Mouse (Mus musculus) kidney, postnatal 0 days (tissue): ENCODE data around the gene Fancc. TPM values are rescaled to one million over a fixed set of nuclear protein-coding genes. Genes with fewer than 3 reads are reported as not detected.
A peak's percentile ranks its signal among the peaks of the same experiment; 100 is the strongest.

Experiments used
- ATAC-seq: fragments of 200-750 bp; cut with Nextera tagmentation; replicated peaks from 2 replicates; pipeline ENCODE4 v1.8.0; 2017; ENCODE audit warnings: low read depth, moderate number of reproducible peaks, moderate TSS enrichment, moderate library complexity; ENCODE audit not compliant: low FRiP score
- DNase-seq: peaks from one replicate; pipeline ENCODE4 v3.0.0-alpha.2; 2016; ENCODE audit warnings: low spot score
- H3K27ac ChIP-seq: fragments of 300-500 bp; sonication (generic); 2 replicates; pipeline ENCODE4 v1.5.1; 2014; ENCODE audit warnings: mild to moderate bottlenecking
- H3K27me3 ChIP-seq: fragments of 300-500 bp; sonication (generic); 2 replicates; pipeline ENCODE4 v1.6.1; 2014; ENCODE audit warnings: low read length, mixed read lengths; ENCODE audit not compliant: insufficient read depth
- H3K36me3 ChIP-seq: fragments of 300-500 bp; sonication (generic); 2 replicates; pipeline ENCODE4 v1.6.1; 2014; ENCODE audit warnings: low read length, mixed read lengths; ENCODE audit not compliant: insufficient read depth
- H3K4me1 ChIP-seq: fragments of 300-500 bp; sonication (generic); replicated peaks from 2 replicates; pipeline ENCODE4 v1.6.1; 2014; ENCODE audit warnings: antibody characterized with exemption, low read length, mixed read lengths; ENCODE audit not compliant: insufficient read depth
- H3K4me2 ChIP-seq: fragments of 300-500 bp; sonication (generic); 2 replicates; pipeline ENCODE4 v1.6.1; 2014; ENCODE audit warnings: mild to moderate bottlenecking, low read length, moderate library complexity, mixed read lengths
- H3K4me3 ChIP-seq: fragments of 300-500 bp; sonication (generic); replicated peaks from 2 replicates; pipeline ENCODE4 v1.5.1; 2014; ENCODE audit warnings: low read depth, low read length
- H3K9ac ChIP-seq: fragments of 300-500 bp; sonication (generic); 2 replicates; pipeline ENCODE4 v1.6.1; 2014; ENCODE audit warnings: low read depth, low read length
- H3K9me3 ChIP-seq: fragments of 300-500 bp; sonication (generic); replicated peaks from 2 replicates; pipeline ENCODE4 v1.6.1; 2016; ENCODE audit warnings: low read length, inconsistent platforms, mixed read lengths
- CTCF ChIP-seq: IDR thresholded peaks from 2 replicates; pipeline ENCODE4 v1.5.1; 2016; ENCODE audit warnings: antibody characterized with exemption, low read depth, mild to moderate bottlenecking, moderate library complexity
- WGBS: fragments of 180-500 bp; shearing (Covaris S2); extraction: QIAGEN DNeasy Blood & Tissue Kit; methylation state at CpG from one replicate; pipeline ENCODE4 v1.1.7; 2014; 5-methylcytosine and 5-hydroxymethylcytosine counted together
- polyA plus RNA-seq: library from polyadenylated mRNA; unstranded; fragments of >200 nt; fragmentation: Nextera tagmentation; extraction: Ambion mirVana; gene quantifications from 2 replicates; pipeline ENCODE4 v1.2.1, GENCODE M21; 2015

Gene Fancc
- polyA plus RNA-seq, 1 experiment from 2014 or later: 16.2 TPM

- no peaks in the 10 kb centered on the region for H3K9me3 ChIP-seq
- no peaks in the 10 kb centered on the region for H3K36me3 ChIP-seq
- DNase-seq (no peak), ATAC-seq (no peak)
- H3K4me1 ChIP-seq: no peaks in the 10 kb centered on the region
- H3K4me2 ChIP-seq: no peak overlapping the region
- TF ChIP-seq CTCF: no peak
- no peak overlapping the region for H3K9ac ChIP-seq
- H3K27me3 ChIP-seq: no peaks in the 10 kb centered on the region
- 46% methylated on average over 8 of the region's 8 CpGs for WGBS
- no peak overlapping the region for H3K4me3 ChIP-seq
- no peak overlapping the region for H3K27ac ChIP-seq
Measured at GRCm38 (mm10) chr13:63475356-63475755, 21.7 kb downstream of the Fancc start.

- Histone ChIP-seq H3K9ac (no peak overlapping the region), H3K27me3 (no peaks in the 10 kb centered on the region), H3K4me2 (no peak overlapping the region), H3K4me1 (no peaks in the 10 kb centered on the region), H3K36me3 (no peaks in the 10 kb centered on the region), H3K9me3 (no peaks in the 10 kb centered on the region), H3K4me3 (no peak overlapping the region), H3K27ac (no peak overlapping the region)
- WGBS: 83% methylated on average over 5 of the region's 5 CpGs
- DNase-seq (no peak), ATAC-seq (no peak)
- TF ChIP-seq CTCF: no peak
Measured at GRCm38 (mm10) chr13:63452898-63453297, 44.2 kb downstream of the Fancc start.

GRCm38 (mm10) chr13:63451140-63451539, 45.9 kb downstream of the Fancc start:
- H3K4me3 ChIP-seq: no peak overlapping the region
- H3K27me3 ChIP-seq: no peaks in the 10 kb centered on the region
- DNase-seq (no peak), ATAC-seq (no peak)
- WGBS: 57% methylated on average over 7 of the region's 7 CpGs
- no peaks in the 10 kb centered on the region for H3K9me3 ChIP-seq
- H3K27ac ChIP-seq: no peak overlapping the region
- no peak overlapping the region for H3K9ac ChIP-seq
- H3K36me3 ChIP-seq: no peaks in the 10 kb centered on the region
- H3K4me1 ChIP-seq: no peaks in the 10 kb centered on the region
- TF ChIP-seq CTCF: no peak
- H3K4me2 ChIP-seq: no peak overlapping the region

DNA sequence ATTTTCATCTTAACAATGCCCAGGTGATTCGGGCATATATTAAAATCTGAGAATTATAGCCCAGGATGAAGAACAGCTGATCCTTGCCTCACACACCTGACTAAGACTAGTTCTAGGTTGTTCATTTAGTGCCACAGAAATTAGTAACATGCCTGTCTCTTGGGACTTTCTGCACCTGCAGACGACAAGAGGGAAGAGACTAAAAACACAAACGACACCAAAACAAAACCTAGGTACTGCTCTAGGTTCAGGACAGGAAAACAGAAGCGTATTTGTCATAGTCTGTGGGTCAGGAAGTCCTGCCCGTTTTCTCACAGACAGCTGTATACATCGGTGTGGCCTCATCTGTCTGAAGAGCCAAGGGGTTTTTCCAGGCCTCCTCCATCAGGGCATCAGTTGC, 51.7 kb downstream of the Fancc start:
- no peak for ATAC-seq

GRCm38 (mm10) chr13:63432759-63433158, 64.3 kb downstream of the Fancc start:
- peak; percentile 58 for TF ChIP-seq CTCF
- Histone ChIP-seq H3K27ac (no peak overlapping the region), H3K4me2 (no peak overlapping the region), H3K9me3 (no peaks in the 10 kb centered on the region), H3K27me3 (no peaks in the 10 kb centered on the region), H3K4me1 (peaks cover 7% of the 10 kb centered on the region), H3K9ac (no peak overlapping the region), H3K36me3 (no peaks in the 10 kb centered on the region), H3K4me3 (no peak overlapping the region)
- DNase-seq (no peak), ATAC-seq (no peak)
- 87% methylated on average over 3 of the region's 3 CpGs for WGBS

More for the DNA sequence above, 51.7 kb downstream of the Fancc start:
- Histone ChIP-seq H3K27ac (no peak overlapping the region), H3K27me3 (no peaks in the 10 kb centered on the region), H3K9ac (no peak overlapping the region), H3K9me3 (no peaks in the 10 kb centered on the region), H3K4me3 (no peak overlapping the region), H3K4me2 (no peak overlapping the region), H3K36me3 (no peaks in the 10 kb centered on the region), H3K4me1 (no peaks in the 10 kb centered on the region)
- 74% methylated on average over 6 of the region's 6 CpGs for WGBS
- no peak for DNase-seq
- no peak for TF ChIP-seq CTCF

- DNase-seq (no peak), ATAC-seq (no peak)
- Histone ChIP-seq H3K4me2 (peak overlapping the region; percentile 57), H3K4me1 (peaks cover 7% of the 10 kb centered on the region), H3K9me3 (no peaks in the 10 kb centered on the region), H3K4me3 (peak overlapping the region; percentile 58), H3K9ac (peak overlapping the region; percentile 77), H3K27me3 (no peaks in the 10 kb centered on the region), H3K36me3 (no peaks in the 10 kb centered on the region), H3K27ac (peak overlapping the region; percentile 98)
- 11% methylated on average over 5 of the region's 5 CpGs for WGBS
- TF ChIP-seq CTCF: no peak
Measured at GRCm38 (mm10) chr13:63431857-63432191, 65.3 kb downstream of the Fancc start.

DNA sequence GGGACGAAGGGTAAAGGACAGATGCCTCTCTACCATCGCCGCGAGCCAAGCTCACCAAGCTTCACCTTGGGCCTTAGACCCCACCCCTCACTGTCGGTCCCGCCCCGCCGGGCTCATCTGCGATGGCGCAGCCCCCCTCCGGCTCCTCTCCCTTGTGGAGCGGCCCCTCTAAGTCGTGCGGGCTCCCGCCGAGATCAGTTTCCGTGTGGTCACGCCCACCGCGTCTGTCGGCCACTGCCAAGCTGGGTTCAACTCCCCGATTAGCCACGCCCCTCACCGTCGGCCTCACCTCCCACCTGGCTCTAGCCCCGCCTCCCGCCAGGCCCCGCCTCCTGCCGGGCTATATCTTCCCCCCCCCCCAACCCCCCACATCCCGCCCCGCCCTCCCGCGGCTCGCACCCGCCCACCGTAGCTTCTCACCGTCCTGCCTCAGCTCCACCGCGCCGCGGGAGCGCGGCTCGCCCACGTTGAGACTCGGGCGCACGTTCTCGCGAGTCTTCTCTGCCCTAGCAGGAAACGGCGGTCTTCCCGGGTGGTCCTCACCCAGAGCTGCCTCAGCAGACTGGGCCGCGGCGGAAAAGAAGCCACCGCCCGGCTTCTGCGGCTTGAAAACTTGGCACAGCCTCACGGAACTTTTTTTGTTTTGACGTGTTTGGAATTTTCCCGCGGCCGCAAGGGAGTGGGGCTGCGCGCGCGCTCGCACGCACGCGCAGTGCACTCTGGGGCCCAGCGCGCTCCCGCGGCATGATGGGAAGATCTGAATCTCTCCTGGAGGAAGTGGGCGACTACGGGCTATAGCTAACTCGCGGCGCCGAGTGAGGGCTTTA, 65.8 kb downstream of the Fancc start:
- Histone ChIP-seq H3K9ac (peak overlapping the region; percentile 77), H3K4me2 (peak overlapping the region; percentile 57), H3K27ac (peak overlapping the region; percentile 98), H3K36me3 (no peaks in the 10 kb centered on the region), H3K9me3 (no peaks in the 10 kb centered on the region), H3K27me3 (no peaks in the 10 kb centered on the region), H3K4me1 (peaks cover 7% of the 10 kb centered on the region), H3K4me3 (peak overlapping the region; percentile 58)
- ATAC-seq (peak; percentile 96), DNase-seq (peak; percentile 98)
- under 1% methylated on average over 82 of the region's 82 CpGs for WGBS
- no peak for TF ChIP-seq CTCF
